In the genomic region with DNA sequence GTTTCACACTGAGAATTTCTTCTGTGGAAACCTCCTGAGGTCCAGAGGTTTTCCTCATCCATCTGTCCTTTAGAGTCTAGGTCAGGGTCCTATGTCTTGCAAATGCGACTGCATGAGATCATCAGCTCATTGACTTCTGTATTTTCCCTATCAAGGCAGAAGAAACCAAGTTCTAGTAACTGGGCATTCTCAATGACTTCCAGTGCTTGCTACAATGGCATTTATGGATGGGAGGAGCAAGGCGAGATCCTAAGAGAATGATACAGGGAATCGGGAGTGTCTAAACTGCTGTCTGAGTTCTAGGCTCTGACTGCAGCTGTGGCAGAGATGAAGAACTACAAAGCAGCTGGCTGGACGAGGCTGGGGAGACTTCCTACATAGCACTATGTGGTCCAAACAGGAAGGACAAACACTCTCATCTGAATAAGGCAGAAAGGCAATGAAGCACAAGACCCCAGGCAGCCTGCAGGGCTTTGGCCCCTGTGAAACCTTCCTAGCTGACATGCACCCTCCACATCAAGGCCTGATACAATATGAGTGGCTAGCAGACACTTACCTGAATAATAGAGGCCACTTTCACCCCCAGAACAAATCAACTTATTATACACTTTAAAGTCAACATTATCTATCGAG, we compare ENCODE assay signal across 31 mouse cellular contexts. TPM values are rescaled to one million over a fixed set of nuclear protein-coding genes. Genes with fewer than 3 reads are reported as not detected.
DNase-seq lines count a peak whose midpoint lies in the region; ATAC-seq and TF ChIP-seq lines count a peak whose summit lies in the region.
"Had no signal": no experiment of that assay in that cellular context is flagged by ENCODE, and none has a peak within 500 bp of the region (broad histone marks: within the 10 kb centered on the region; RNA-seq: fewer than 3 reads in every experiment).

No protein-coding gene starts in this region.

- no peak for ATAC-seq in stomach, postnatal 0 days (ENCODE audit: low FRiP score, low TSS enrichment)
- ATAC-seq: hindbrain, postnatal 0 days; lung, postnatal 0 days had no signal

- H3K27ac ChIP-seq in left cerebral cortex, adult 2 months, result peak overlapping the region; percentile 58
- H3K27ac ChIP-seq in stomach, postnatal 0 days (replicated peaks), result 0 out of 2 replicates have a peak overlapping the region, but pooled peaks have one; percentile 5
- H3K27ac ChIP-seq: embryonic facial prominence, embryonic 12.5 days; heart, adult 2 months; hindbrain, embryonic 12.5 days; hindbrain, postnatal 0 days; intestine, embryonic 15.5 days; neural tube, embryonic 15.5 days; stomach, embryonic 15.5 days had no signal

- no peak for TF ChIP-seq EP300 in stomach, postnatal 0 days (optimal IDR thresholded peaks at IDR 0.05)

- DNase-seq in heart, adult 11 months, result peak; percentile 89
- no peak for DNase-seq in heart, postnatal 14 days
- no peak for DNase-seq in left cerebral cortex, adult 2 months (ENCODE audit: extremely low spot score in 1 of 2, low spot score in 2 of 2)
- no peak for DNase-seq in left cerebral cortex, adult 8-10 months (ENCODE audit: low spot score in 2 of 2)
- peak; percentile 22 for DNase-seq in testis, postnatal 10 days (ENCODE audit: low spot score)
- no peak for DNase-seq in testis, postnatal 14 days (ENCODE audit: low spot score)
- no peak for DNase-seq in stomach, postnatal 0 days (ENCODE audit: low spot score)
- DNase-seq in urinary bladder, postnatal 10 days (ENCODE audit: low spot score), result no peak
- DNase-seq: adrenal gland, adult 8-10 months; cerebellum, adult 8-10 months; embryo, embryonic 11 days; gastrocnemius, postnatal 14 days; heart, adult 2 months; heart, postnatal 36 days; kidney, postnatal 14 days; left cerebral cortex, postnatal 4 days; lung, adult 18-20 months; lung, postnatal 4 days; midbrain, embryonic 14.5 days; retina, postnatal 1 day; right cerebral cortex, postnatal 14 days; thymus, adult 2 months; thymus, postnatal 36 days had no signal

- no peaks in the 10 kb centered on the region for H3K4me1 ChIP-seq in stomach, postnatal 0 days (replicated peaks; ENCODE audit: control insufficient read depth, insufficient read depth)
- H3K4me1 ChIP-seq: embryonic facial prominence, embryonic 12.5 days; hindbrain, embryonic 12.5 days; intestine, embryonic 15.5 days; neural tube, embryonic 15.5 days; stomach, embryonic 15.5 days had no signal

- no peak overlapping the region for H3K4me2 ChIP-seq in stomach, postnatal 0 days (replicated peaks; ENCODE audit: low read depth)
- H3K4me2 ChIP-seq: embryonic facial prominence, embryonic 12.5 days; heart, embryonic 15.5 days; hindbrain, embryonic 12.5 days; intestine, embryonic 15.5 days; neural tube, embryonic 15.5 days; stomach, embryonic 15.5 days had no signal

- H3K4me3 ChIP-seq in left cerebral cortex, adult 2 months, result no peak overlapping the region
- no peak overlapping the region for H3K4me3 ChIP-seq in stomach, postnatal 0 days (ENCODE audit: low read depth, low read length)
- H3K4me3 ChIP-seq: embryonic facial prominence, embryonic 12.5 days; heart, adult 2 months; heart, embryonic 15.5 days; hindbrain, embryonic 12.5 days; intestine, embryonic 15.5 days; neural tube, embryonic 15.5 days; stomach, embryonic 15.5 days had no signal

- no peak for TF ChIP-seq CTCF in left cerebral cortex, adult 2 months (IDR thresholded peaks at IDR 0.05)
- TF ChIP-seq CTCF in stomach, postnatal 0 days (IDR thresholded peaks at IDR 0.05; ENCODE audit: low read depth), result no peak

- H3K9ac ChIP-seq in stomach, postnatal 0 days (ENCODE audit: low read length), result no peak overlapping the region
- H3K9ac ChIP-seq: embryonic facial prominence, embryonic 12.5 days; heart, embryonic 15.5 days; hindbrain, embryonic 12.5 days; intestine, embryonic 15.5 days; neural tube, embryonic 15.5 days; stomach, embryonic 15.5 days had no signal

- no peaks in the 10 kb centered on the region for H3K9me3 ChIP-seq in stomach, postnatal 0 days (ENCODE audit: control insufficient read depth, low read length)
- H3K9me3 ChIP-seq: embryonic facial prominence, embryonic 12.5 days; heart, embryonic 15.5 days; hindbrain, embryonic 12.5 days; intestine, embryonic 15.5 days; neural tube, embryonic 15.5 days; stomach, embryonic 15.5 days had no signal

- WGBS in stomach, postnatal 0 days, result 73% methylated on average over 5 of the region's 5 CpGs

- H3K27me3 ChIP-seq in stomach, postnatal 0 days (ENCODE audit: control insufficient read depth, insufficient read depth, low read length), result no peaks in the 10 kb centered on the region
- H3K27me3 ChIP-seq: embryonic facial prominence, embryonic 12.5 days; heart, embryonic 15.5 days; hindbrain, embryonic 12.5 days; intestine, embryonic 15.5 days; neural tube, embryonic 15.5 days; stomach, embryonic 15.5 days had no signal

- intact Hi-C loops in heart, postnatal 14 days (cut with DNase I), result no loop called here
- intact Hi-C loops in left cerebral cortex, adult 2 months (cut with DNase I), result no loop called here

- peaks cover 31% of the 10 kb centered on the region for H3K36me3 ChIP-seq in stomach, postnatal 0 days (ENCODE audit: control insufficient read depth, insufficient read depth, low read length)

RNA-seq across cellular contexts. Expression of gene Zap70, which starts 52.8 kb away (rescaled TPM):
- 1 to 10 TPM in 1 of 2 experiments, under 1 TPM in 1; 0.22 to 3.3 TPM for total RNA-seq in heart, postnatal 14 days (2021)
- total RNA-seq in left cerebral cortex, adult 2 months (2021), result 1 to 10 TPM; 1.7 to 2.1 TPM
- 1 to 10 TPM in 3 of 4 experiments, under 1 TPM in 1; 0.49 to 2.2 (median 1.5) TPM for total RNA-seq in left cerebral cortex, adult 8-10 months (2022)
- polyA plus RNA-seq in stomach, postnatal 0 days (2015; fragmentation: Nextera tagmentation; extraction: Ambion mirVana), result 0.25 and 0.42 TPM in 2 replicates

Comparison
In these comparisons a context has a peak if more than half of its experiments do, and no peak if none do; other contexts are left out.
1. DNase-seq: peak in heart, adult 11 months (single experiment) and testis, postnatal 10 days (single experiment); none in heart, postnatal 14 days (0 of 2), left cerebral cortex, adult 2 months (0 of 2), left cerebral cortex, adult 8-10 months (0 of 2), testis, postnatal 14 days (single experiment), stomach, postnatal 0 days (single experiment) and urinary bladder, postnatal 10 days (single experiment).